Mouse (Mus musculus): ENCODE data around the gene Fam53b.

GRCm38 (mm10) chr7:132786522-132786921 is 27.2 kb downstream of the Fam53b start:
- no peak for TF ChIP-seq CTCF (IDR thresholded peaks at IDR 0.05; ENCODE audit: control insufficient read depth, insufficient read depth, low read length)
- no peak for TF ChIP-seq POLR2A (IDR thresholded peaks at IDR 0.05; ENCODE audit: borderline replicate concordance, control insufficient read depth, low read depth, low read length)
